Mouse (Mus musculus) forebrain, embryonic 14.5 days (tissue): ENCODE data around the gene Rab40b. TPM values are rescaled to one million over a fixed set of nuclear protein-coding genes. Genes with fewer than 3 reads are reported as not detected.
"Not testable (repeated sequence)": the region's sequence is repeated elsewhere in the genome, so short reads cannot be mapped to it uniquely, and the experiment has no call there.

Experiments
- ATAC-seq: fragments of 200-750 bp; cut with Nextera tagmentation; 2 replicates; pipeline ENCODE4 v1.8.0; 2017; ENCODE audit warnings: mild to moderate bottlenecking, moderate library complexity
- DNase-seq: peaks from one replicate; pipeline ENCODE4 v3.0.0-alpha.2; 2015; ENCODE audit warnings: low spot score
- H3K27ac ChIP-seq: fragments of 300-500 bp; sonication (generic); 2 replicates; pipeline ENCODE4 v1.5.1; 2014; ENCODE audit warnings: low read depth, mild to moderate bottlenecking, control low read depth, low read length, moderate library complexity
- H3K27me3 ChIP-seq: fragments of 300-500 bp; sonication (generic); replicated peaks from 2 replicates; pipeline ENCODE4 v1.6.1; 2014; ENCODE audit warnings: low read length, control low read depth, mixed read lengths; ENCODE audit not compliant: control insufficient read depth, insufficient read depth
- H3K36me3 ChIP-seq: fragments of 300-500 bp; sonication (generic); 2 replicates; pipeline ENCODE4 v1.6.1; 2014; ENCODE audit warnings: low read length, control low read depth; ENCODE audit not compliant: control insufficient read depth, insufficient read depth
- H3K4me1 ChIP-seq: fragments of 300-500 bp; sonication (generic); 2 replicates; pipeline ENCODE4 v1.6.1; 2014; ENCODE audit warnings: antibody characterized with exemption, low read length, control low read depth; ENCODE audit not compliant: control insufficient read depth, insufficient read depth
- H3K4me2 ChIP-seq: fragments of 300-500 bp; sonication (generic); 2 replicates; pipeline ENCODE4 v1.6.1; 2014; ENCODE audit warnings: mild to moderate bottlenecking, control low read depth, low read length
- H3K4me3 ChIP-seq: fragments of 300-500 bp; sonication (generic); 2 replicates; pipeline ENCODE4 v1.5.1; 2014; ENCODE audit warnings: low read depth, low read length, control low read depth
- H3K9ac ChIP-seq: fragments of 300-500 bp; sonication (generic); 2 replicates; pipeline ENCODE4 v1.6.1; 2014; ENCODE audit warnings: mild to moderate bottlenecking, low read length, control low read depth, moderate library complexity
- H3K9me3 ChIP-seq: fragments of 300-500 bp; sonication (generic); replicated peaks from 2 replicates; pipeline ENCODE4 v1.6.1; 2016; ENCODE audit warnings: low read length, control low read depth, mixed read lengths; ENCODE audit not compliant: control insufficient read depth
- WGBS: fragments of 180-500 bp; shearing (Covaris S2); extraction: QIAGEN DNeasy Blood & Tissue Kit; methylation state at CpG from one replicate; pipeline ENCODE4 v1.1.7; 2014; 5-methylcytosine and 5-hydroxymethylcytosine counted together
- microRNA-seq: library from miRNA; unstranded; fragments of <30 nt; microRNA quantifications from one replicate; pipeline ENCODE4, GENCODE M21; 2016
- polyA plus RNA-seq: library from polyadenylated mRNA; unstranded; fragments of >200 nt; fragmentation: Nextera tagmentation; extraction: Ambion mirVana; gene quantifications from 2 replicates; pipeline ENCODE4 v1.2.1, GENCODE M21; 2014

Rab40b gene
- polyA plus RNA-seq, 1 experiment from 2014 or later = 7.2 TPM

DNA sequence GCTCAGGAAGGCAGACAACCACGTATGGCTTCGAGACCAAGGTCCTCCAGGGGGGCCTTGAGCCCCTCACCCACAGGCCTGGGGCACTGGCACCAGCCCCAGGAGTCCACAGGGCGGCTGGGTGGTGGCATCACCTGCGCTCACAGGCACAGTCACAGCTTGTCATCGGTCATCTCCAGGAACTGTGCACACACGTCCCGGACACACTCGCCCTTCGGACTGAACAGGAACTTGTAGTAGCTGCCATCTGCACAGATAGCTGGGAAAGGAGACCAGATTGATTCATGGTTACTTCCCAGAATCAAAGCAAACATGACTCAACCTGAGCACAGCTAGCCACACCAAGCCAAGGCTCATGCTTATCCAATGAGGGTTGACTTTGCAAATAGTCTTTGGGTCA lies 59.8 kb downstream of the Rab40b start:
- no peaks in the 10 kb centered on the region for H3K9me3 ChIP-seq
- H3K4me1 ChIP-seq = no peaks in the 10 kb centered on the region
- no peak overlapping the region for H3K27ac ChIP-seq
- ATAC-seq = no peak
- no peak overlapping the region for H3K9ac ChIP-seq
- H3K4me2 ChIP-seq = no peak overlapping the region
- DNase-seq = no peak
- no peak overlapping the region for H3K4me3 ChIP-seq
- H3K36me3 ChIP-seq = peaks cover 60% of the 10 kb centered on the region
- 96% methylated on average over 9 of the region's 9 CpGs for WGBS
- no peaks in the 10 kb centered on the region for H3K27me3 ChIP-seq

DNA sequence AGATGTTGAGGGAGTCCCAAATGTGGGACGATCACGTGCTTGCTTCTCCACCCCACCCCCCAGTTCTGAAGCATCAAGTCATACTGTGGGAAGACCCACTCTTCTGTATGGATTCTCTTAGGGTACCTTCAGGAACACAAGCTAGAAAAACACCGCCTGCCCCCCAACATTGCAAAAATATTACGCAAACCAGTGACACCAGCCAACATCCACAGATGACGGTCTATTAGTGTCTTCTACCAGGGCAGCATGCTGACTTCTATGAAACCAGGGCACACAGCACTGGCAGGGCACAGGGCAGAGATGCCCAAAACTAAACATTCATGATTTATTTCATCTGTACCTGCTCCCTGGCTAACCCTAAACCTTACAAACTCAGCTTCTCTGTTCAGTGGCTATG lies 61.4 kb downstream of the Rab40b start:
- Histone ChIP-seq H3K4me1 (no peaks in the 10 kb centered on the region), H3K4me3 (no peak overlapping the region), H3K36me3 (peaks cover 48% of the 10 kb centered on the region), H3K27me3 (no peaks in the 10 kb centered on the region), H3K27ac (no peak overlapping the region), H3K9ac (no peak overlapping the region), H3K9me3 (no peaks in the 10 kb centered on the region), H3K4me2 (no peak overlapping the region)
- DNase-seq = no peak
- no peak for ATAC-seq
- WGBS = 99% methylated on average over 5 of the region's 5 CpGs

DNA sequence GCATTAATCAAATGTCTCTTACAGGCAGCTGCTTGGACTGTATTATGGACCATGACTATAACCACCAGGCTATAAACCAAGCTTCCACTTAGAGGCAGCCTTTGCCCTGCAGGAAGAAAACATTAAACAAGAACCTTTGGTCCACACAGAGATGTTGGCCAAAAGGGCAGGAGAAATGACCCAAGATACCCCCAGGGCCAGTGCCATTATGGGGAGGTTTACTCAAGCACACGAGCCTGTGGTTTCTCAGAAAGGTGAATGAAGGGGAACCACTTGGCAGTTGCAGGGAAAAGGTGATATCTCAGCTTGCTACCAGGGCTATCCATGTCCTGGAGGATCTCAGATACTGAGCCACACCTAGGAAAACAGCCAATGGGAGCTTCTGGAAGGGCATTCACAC lies 62.0 kb downstream of the Rab40b start:
- Histone ChIP-seq H3K27ac (no peak overlapping the region), H3K4me2 (no peak overlapping the region), H3K36me3 (peaks cover 42% of the 10 kb centered on the region), H3K9ac (no peak overlapping the region), H3K27me3 (no peaks in the 10 kb centered on the region), H3K4me3 (no peak overlapping the region), H3K9me3 (no peaks in the 10 kb centered on the region), H3K4me1 (no peaks in the 10 kb centered on the region)
- ATAC-seq (no peak), DNase-seq (no peak)
- 70% methylated on average over 1 of the region's 1 CpGs for WGBS

- peaks cover 71% of the 10 kb centered on the region for H3K36me3 ChIP-seq
- H3K27me3 ChIP-seq, ATAC-seq, H3K4me3 ChIP-seq, H3K4me1 ChIP-seq, H3K9me3 ChIP-seq, H3K4me2 ChIP-seq, H3K27ac ChIP-seq, H3K9ac ChIP-seq, DNase-seq: not testable (repeated sequence)
- WGBS = 94% methylated on average over 6 of the region's 6 CpGs
Observed at GRCm38 (mm10) chr11:121307712-121308111, 80.3 kb downstream of the Rab40b start.

- ATAC-seq = no peak
- DNase-seq = no peak
- H3K27me3 ChIP-seq = no peaks in the 10 kb centered on the region
- H3K9ac ChIP-seq = no peak overlapping the region
- H3K4me2 ChIP-seq = no peak overlapping the region
- 96% methylated on average over 8 of the region's 8 CpGs for WGBS
- no peak overlapping the region for H3K4me3 ChIP-seq
- no peak overlapping the region for H3K27ac ChIP-seq
- H3K9me3 ChIP-seq = peaks cover 5% of the 10 kb centered on the region; the same call in 1 of the 2 replicates
- H3K36me3 ChIP-seq = peaks cover 79% of the 10 kb centered on the region
- no peaks in the 10 kb centered on the region for H3K4me1 ChIP-seq
Observed at GRCm38 (mm10) chr11:121306608-121307007, 81.4 kb downstream of the Rab40b start.

Small RNAs within 50 kb of the gene (microRNA-seq; reads per million reads assigned to microRNA genes)
- not detected for gene Mir7236

Other genes starting within 250 kb of the Rab40b start
- not detected in 2 replicates for gene Tex19.1, start 242.1 kb downstream of the Rab40b start, polyA plus RNA-seq
- 0.12 TPM in 1 of 2 replicates, not detected in the other for gene Uts2r, start 228.0 kb downstream of the Rab40b start, polyA plus RNA-seq
- 11.9 and 14.8 TPM in 2 replicates for gene Hexdc, start 183.8 kb downstream of the Rab40b start, polyA plus RNA-seq
- 18.6 and 19.5 TPM in 2 replicates for gene Ogfod3, start 183.5 kb downstream of the Rab40b start, polyA plus RNA-seq
- gene Cybc1, start 158.9 kb downstream of the Rab40b start, polyA plus RNA-seq = 45.3 and 46.0 TPM in 2 replicates
- gene Narf, start 151.0 kb downstream of the Rab40b start, polyA plus RNA-seq = 89.5 and 90.0 TPM in 2 replicates
- 16.4 and 17.8 TPM in 2 replicates for gene Foxk2, start 128.3 kb downstream of the Rab40b start, polyA plus RNA-seq
- gene Wdr45b, start 33.8 kb downstream of the Rab40b start, polyA plus RNA-seq = 114 and 119 TPM in 2 replicates
- gene Fn3krp, start 33.1 kb upstream of the Rab40b start, polyA plus RNA-seq = 7.2 and 7.5 TPM in 2 replicates
- gene Fn3k, start 46.7 kb upstream of the Rab40b start, polyA plus RNA-seq = 2.6 and 3.4 TPM in 2 replicates
- gene Tbcd, start 63.7 kb upstream of the Rab40b start, polyA plus RNA-seq = 33.8 and 42.5 TPM in 2 replicates
- gene Zfp750, start 131.1 kb upstream of the Rab40b start, polyA plus RNA-seq = 0.09 TPM in 1 of 2 replicates, not detected in the other